Mouse (Mus musculus): ENCODE measurements around the gene Slc5a5. TPM values are rescaled to one million over a fixed set of nuclear protein-coding genes. Genes with fewer than 3 reads are reported as not detected.

The Slc5a5 gene
- total RNA-seq (2021) = under 1 TPM in 1 of 2 experiments, not detected in 1; 0.11 TPM

GRCm38 (mm10) chr8:70892022-70892895 is at the start of gene Slc5a5:
Gene Slc5a5 (minus strand): TSS chr8:70892757.
- no peak for DNase-seq

- no peak for DNase-seq
Measured at GRCm38 (mm10) chr8:70941478-70941877, 48.9 kb upstream of the Slc5a5 start.

- no peak for DNase-seq
Measured at GRCm38 (mm10) chr8:70937200-70937599, 44.6 kb upstream of the Slc5a5 start.

GRCm38 (mm10) chr8:70934786-70935185 is 42.2 kb upstream of the Slc5a5 start:
- DNase-seq = no peak

- DNase-seq = no peak
Measured at GRCm38 (mm10) chr8:70933036-70933435, 40.5 kb upstream of the Slc5a5 start.

GRCm38 (mm10) chr8:70931731-70932130 is 39.2 kb upstream of the Slc5a5 start:
- no peak for DNase-seq

GRCm38 (mm10) chr8:70928778-70929322 is 36.3 kb upstream of the Slc5a5 start:
- no peak for DNase-seq

GRCm38 (mm10) chr8:70928096-70928495 is 35.5 kb upstream of the Slc5a5 start:
- no peak for DNase-seq

GRCm38 (mm10) chr8:70926396-70926795 is 33.8 kb upstream of the Slc5a5 start:
- no peak for DNase-seq

GRCm38 (mm10) chr8:70925754-70926153 is 33.2 kb upstream of the Slc5a5 start:
- no peak for DNase-seq

GRCm38 (mm10) chr8:70924151-70924550 is 31.6 kb upstream of the Slc5a5 start:
- no peak for DNase-seq

GRCm38 (mm10) chr8:70920049-70920922 is 27.7 kb upstream of the Slc5a5 start:
- no peak for DNase-seq

- DNase-seq = no peak
Measured at GRCm38 (mm10) chr8:70914704-70915103, 22.1 kb upstream of the Slc5a5 start.

GRCm38 (mm10) chr8:70913523-70913922 is 21.0 kb upstream of the Slc5a5 start:
- DNase-seq = no peak

GRCm38 (mm10) chr8:70912955-70913354 is 20.4 kb upstream of the Slc5a5 start:
- DNase-seq = no peak

- no peak for DNase-seq
Measured at GRCm38 (mm10) chr8:70911596-70911995, 19.0 kb upstream of the Slc5a5 start.

- DNase-seq = no peak
Measured at GRCm38 (mm10) chr8:70907518-70907917, 15.0 kb upstream of the Slc5a5 start.

GRCm38 (mm10) chr8:70905831-70906736 is 13.5 kb upstream of the Slc5a5 start, which contains the start of gene Map1s:
Gene Map1s (plus strand): TSS chr8:70905932.
- DNase-seq = peak; percentile 86

GRCm38 (mm10) chr8:70905463-70905830 is 12.9 kb upstream of the Slc5a5 start:
- DNase-seq = no peak

GRCm38 (mm10) chr8:70904532-70904931 is 12.0 kb upstream of the Slc5a5 start:
- no peak for DNase-seq

- DNase-seq = no peak
Measured at GRCm38 (mm10) chr8:70903582-70903981, 11.0 kb upstream of the Slc5a5 start.

GRCm38 (mm10) chr8:70903112-70903511 is 10.6 kb upstream of the Slc5a5 start:
- DNase-seq = no peak
